Mouse (Mus musculus) hindbrain, embryonic 14.5 days (tissue): ENCODE measurements around the gene Ech1. TPM values are rescaled to one million over a fixed set of nuclear protein-coding genes. Genes with fewer than 3 reads are reported as not detected.

Experiments
- ATAC-seq: fragments of 200-750 bp; cut with Nextera tagmentation; 2 replicates; pipeline ENCODE4 v1.8.0; 2017; ENCODE audit warnings: moderate number of reproducible peaks, mild to moderate bottlenecking, moderate TSS enrichment, moderate library complexity; ENCODE audit not compliant: low FRiP score
- DNase-seq: peaks from one replicate; pipeline ENCODE4 v3.0.0-alpha.2; 2015; ENCODE audit warnings: low spot score
- H3K27ac ChIP-seq: fragments of 300-500 bp; sonication (generic); 2 replicates; pipeline ENCODE4 v1.5.1; 2014; ENCODE audit warnings: mild to moderate bottlenecking, moderate library complexity
- H3K27me3 ChIP-seq: fragments of 300-500 bp; sonication (generic); 2 replicates; pipeline ENCODE4 v1.6.1; 2014; ENCODE audit warnings: mild to moderate bottlenecking, low read length, mixed read lengths; ENCODE audit not compliant: control insufficient read depth, insufficient read depth
- H3K36me3 ChIP-seq: fragments of 300-500 bp; sonication (generic); replicated peaks from 2 replicates; pipeline ENCODE4 v1.6.1; 2014; ENCODE audit not compliant: control insufficient read depth, insufficient read depth
- H3K4me1 ChIP-seq: fragments of 300-500 bp; sonication (generic); replicated peaks from 2 replicates; pipeline ENCODE4 v1.6.1; 2014; ENCODE audit warnings: antibody characterized with exemption, low read length, mixed read lengths; ENCODE audit not compliant: control insufficient read depth, insufficient read depth
- H3K4me2 ChIP-seq: fragments of 300-500 bp; sonication (generic); replicated peaks from 2 replicates; pipeline ENCODE4 v1.6.1; 2014; ENCODE audit warnings: mild to moderate bottlenecking, moderate library complexity
- H3K4me3 ChIP-seq: fragments of 300-500 bp; sonication (generic); replicated peaks from 2 replicates; pipeline ENCODE4 v1.5.1; 2014; ENCODE audit warnings: mild to moderate bottlenecking, low read length
- H3K9ac ChIP-seq: fragments of 300-500 bp; sonication (generic); 2 replicates; pipeline ENCODE4 v1.6.1; 2014
- H3K9me3 ChIP-seq: fragments of 300-500 bp; sonication (generic); 2 replicates; pipeline ENCODE4 v1.6.1; 2016; ENCODE audit warnings: low read length; ENCODE audit not compliant: control insufficient read depth
- WGBS: fragments of 180-500 bp; shearing (Covaris S2); extraction: QIAGEN DNeasy Blood & Tissue Kit; methylation state at CpG from one replicate; pipeline ENCODE4 v1.1.7; 2014; 5-methylcytosine and 5-hydroxymethylcytosine counted together
- polyA plus RNA-seq: library from polyadenylated mRNA; unstranded; fragments of >200 nt; fragmentation: Nextera tagmentation; extraction: Ambion mirVana; gene quantifications from 2 replicates; pipeline ENCODE4 v1.2.1, GENCODE M21; 2014

Ech1 gene
- 92.6 and 99.0 TPM in 2 replicates for polyA plus RNA-seq

DNA sequence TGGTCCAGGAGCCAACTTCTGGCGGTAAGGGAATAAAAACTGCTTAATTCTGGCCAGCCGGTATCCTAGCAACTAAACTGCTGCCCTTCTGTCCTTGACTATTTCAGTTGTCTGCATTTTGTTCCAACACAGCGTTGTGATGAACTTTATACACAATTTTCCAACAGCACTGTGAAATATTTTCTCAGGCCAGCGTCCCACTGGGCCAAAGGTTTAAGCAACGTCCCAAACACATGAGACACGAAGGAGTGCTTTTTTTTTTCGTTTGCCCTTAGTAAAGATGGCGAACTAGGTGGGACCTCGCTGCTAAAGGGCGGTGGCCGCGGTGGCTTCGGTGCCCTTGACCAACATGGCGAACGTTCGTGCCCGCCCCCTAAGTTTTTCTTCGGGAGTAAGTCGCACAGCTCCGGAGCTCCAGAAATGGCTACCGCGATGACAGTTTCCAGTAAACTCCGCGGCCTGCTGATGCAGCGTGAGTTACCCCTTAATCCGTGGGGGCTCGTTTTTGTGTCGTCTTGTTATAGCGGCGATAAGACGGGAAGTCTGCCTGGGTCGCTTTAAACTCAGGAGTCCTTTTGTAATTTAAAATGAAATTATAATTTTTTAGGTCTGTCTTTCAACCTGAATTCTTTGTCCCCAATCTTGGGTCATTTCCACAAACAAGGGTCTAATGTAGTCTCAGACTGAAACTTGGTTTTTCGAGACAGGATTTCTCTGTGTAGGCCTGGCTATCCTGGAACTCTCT is at the start of gene Ech1:
Ech1 (plus strand) TSS at position 277 of the 745 bp plus-strand sequence.
- Histone ChIP-seq H3K27me3 (no peaks in the 10 kb centered on the region), H3K4me1 (peaks cover 12% of the 10 kb centered on the region), H3K4me2 (peak within 1 kb of the TSS; percentile 62), H3K9me3 (no peaks in the 10 kb centered on the region), H3K4me3 (peak within 1 kb of the TSS; percentile 43), H3K9ac (peak within 1 kb of the TSS; percentile 68), H3K36me3 (peaks cover 40% of the 10 kb centered on the region), H3K27ac (peak within 1 kb of the TSS; percentile 76)
- peak; percentile 93 for DNase-seq
- 3% methylated on average over 33 of the region's 33 CpGs for WGBS
- ATAC-seq, result peak; percentile 81

DNA sequence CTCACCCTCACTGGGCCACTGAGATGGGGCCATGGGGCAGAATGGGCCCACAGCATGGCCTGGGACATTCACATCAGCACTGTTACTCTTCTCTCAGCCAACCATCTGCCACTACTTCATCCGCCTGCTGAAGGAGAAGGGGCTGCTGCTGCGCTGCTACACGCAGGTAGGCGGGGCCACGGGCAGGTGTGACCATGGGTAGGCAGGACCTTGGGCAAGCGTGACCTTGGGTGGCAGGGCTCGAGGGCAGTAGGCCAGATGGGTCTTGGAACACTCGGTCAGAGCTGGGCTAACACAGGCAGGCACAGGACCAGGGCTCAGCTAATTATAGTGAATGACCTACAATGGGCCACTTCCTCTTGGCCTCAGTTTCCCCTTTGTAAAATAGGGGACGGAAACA is 46.2 kb upstream of the Ech1 start:
- WGBS, result 92% methylated on average over 9 of the region's 9 CpGs
- Histone ChIP-seq H3K27me3 (no peaks in the 10 kb centered on the region), H3K4me2 (no peak overlapping the region), H3K9me3 (no peaks in the 10 kb centered on the region), H3K27ac (no peak overlapping the region), H3K4me3 (no peak overlapping the region), H3K9ac (no peak overlapping the region), H3K4me1 (0 out of 2 replicates have a peak, but pooled peaks cover 5% of the 10 kb centered on the region), H3K36me3 (peaks cover 28% of the 10 kb centered on the region)
- no peak for DNase-seq
- ATAC-seq, result no peak

DNA sequence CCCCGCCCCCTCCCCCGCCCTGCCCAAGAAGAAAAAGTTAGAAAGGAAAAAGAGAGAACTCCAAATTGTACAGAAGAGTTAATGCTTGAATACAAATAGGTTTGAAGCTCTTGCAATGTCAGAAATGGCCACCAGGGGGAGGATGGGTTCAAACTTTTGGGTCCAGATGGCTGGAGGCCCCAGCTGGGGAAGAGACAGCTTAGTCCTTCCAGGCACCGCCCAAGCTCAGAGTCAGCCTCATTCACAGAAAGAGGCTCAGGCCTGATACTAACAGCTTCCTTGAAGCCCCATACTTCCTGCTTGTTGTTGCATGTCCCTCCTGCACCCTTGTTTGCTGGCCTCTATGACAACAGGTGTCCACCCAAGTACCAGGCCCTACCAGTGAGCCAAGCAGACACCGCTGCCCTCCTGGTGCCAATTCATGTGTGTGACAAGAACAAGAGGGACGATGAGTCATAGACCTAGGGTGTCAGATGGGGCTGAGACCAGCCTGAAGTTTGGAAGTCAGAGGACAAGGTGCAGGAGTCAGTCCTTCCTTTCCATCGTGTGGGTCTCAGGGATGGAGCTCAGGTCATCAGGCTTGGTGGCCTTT is 44.9 kb upstream of the Ech1 start:
- Histone ChIP-seq H3K36me3 (peaks cover 34% of the 10 kb centered on the region), H3K27me3 (no peaks in the 10 kb centered on the region), H3K4me3 (no peak overlapping the region), H3K9ac (no peak overlapping the region), H3K4me1 (no peaks in the 10 kb centered on the region), H3K9me3 (no peaks in the 10 kb centered on the region), H3K4me2 (no peak overlapping the region), H3K27ac (no peak overlapping the region)
- DNase-seq (peak; percentile 93), ATAC-seq (peak; percentile 65; the same call in 1 of the 2 replicates)
- 46% methylated on average over 6 of the region's 6 CpGs for WGBS

DNA sequence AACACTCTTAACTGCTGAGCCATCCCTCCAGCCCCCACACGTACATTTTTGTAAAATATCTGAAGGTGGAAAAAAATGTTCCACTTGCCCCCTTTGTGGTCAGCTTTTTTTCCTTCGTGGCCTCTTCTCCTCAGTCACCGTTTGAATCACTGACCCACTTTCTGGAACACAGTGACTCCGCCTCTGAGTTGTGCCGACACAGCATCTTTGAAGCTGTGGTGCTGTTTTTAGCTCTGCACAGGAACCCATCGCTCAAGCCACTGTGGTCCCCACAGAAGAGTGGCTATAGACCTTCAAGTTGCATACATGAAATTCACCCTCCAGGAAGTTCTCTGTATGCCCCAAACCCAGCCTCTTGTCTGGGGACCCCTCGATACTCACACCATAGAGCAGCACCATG is 44.2 kb upstream of the Ech1 start:
- Histone ChIP-seq H3K27ac (no peak overlapping the region), H3K9ac (no peak overlapping the region), H3K4me2 (no peak overlapping the region), H3K9me3 (no peaks in the 10 kb centered on the region), H3K4me1 (no peaks in the 10 kb centered on the region), H3K4me3 (no peak overlapping the region), H3K27me3 (no peaks in the 10 kb centered on the region), H3K36me3 (peaks cover 35% of the 10 kb centered on the region)
- ATAC-seq (no peak), DNase-seq (no peak)
- 91% methylated on average over 7 of the region's 7 CpGs for WGBS

DNA sequence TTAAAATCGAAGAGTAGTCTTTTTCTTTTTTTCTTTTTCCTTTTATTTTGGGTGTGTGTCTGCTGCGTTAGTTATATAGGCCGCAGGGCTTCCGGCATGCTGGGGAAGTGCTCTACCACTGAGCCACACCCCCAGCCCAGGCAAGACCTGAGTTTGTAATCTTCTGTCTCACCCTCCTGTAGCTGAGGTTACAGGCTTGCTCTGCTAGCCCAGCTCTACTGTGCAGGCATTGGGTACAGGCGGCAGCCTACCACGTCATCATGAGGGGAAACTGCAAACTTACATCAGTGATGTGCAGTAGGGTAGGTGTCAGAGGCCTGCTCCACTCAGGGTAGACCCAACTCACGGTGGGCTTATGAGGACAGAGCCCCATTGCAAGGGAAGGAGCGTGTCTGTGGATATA is 43.8 kb upstream of the Ech1 start:
- ATAC-seq, result no peak
- no peaks in the 10 kb centered on the region for H3K4me1 ChIP-seq
- 90% methylated on average over 8 of the region's 8 CpGs for WGBS
- H3K27ac ChIP-seq, result no peak overlapping the region
- H3K4me3 ChIP-seq, result no peak overlapping the region
- no peaks in the 10 kb centered on the region for H3K27me3 ChIP-seq
- H3K4me2 ChIP-seq, result no peak overlapping the region
- no peak for DNase-seq
- no peaks in the 10 kb centered on the region for H3K9me3 ChIP-seq
- H3K36me3 ChIP-seq, result peaks cover 39% of the 10 kb centered on the region
- H3K9ac ChIP-seq, result no peak overlapping the region

DNA sequence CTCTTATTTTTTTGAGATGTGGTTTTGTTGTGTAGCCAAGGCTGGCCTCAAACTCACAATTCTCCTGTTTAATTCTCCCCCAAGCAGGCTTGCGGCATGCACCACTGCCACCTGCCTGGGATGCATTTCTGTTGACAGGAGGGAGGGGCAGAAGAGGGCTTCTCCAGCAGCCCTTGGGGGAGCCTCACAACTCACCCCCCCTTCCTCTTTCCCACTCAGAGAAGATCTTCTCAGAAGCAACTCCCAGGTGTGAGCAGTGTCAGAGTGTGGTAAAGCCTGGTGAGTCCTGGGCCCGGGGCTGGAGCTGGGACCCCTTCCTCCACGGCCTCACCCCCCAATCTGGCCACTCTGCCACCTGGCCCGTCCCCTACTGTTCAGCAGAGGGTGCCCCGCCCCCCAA is 39.9 kb upstream of the Ech1 start:
- no peak overlapping the region for H3K27ac ChIP-seq
- no peak for DNase-seq

DNA sequence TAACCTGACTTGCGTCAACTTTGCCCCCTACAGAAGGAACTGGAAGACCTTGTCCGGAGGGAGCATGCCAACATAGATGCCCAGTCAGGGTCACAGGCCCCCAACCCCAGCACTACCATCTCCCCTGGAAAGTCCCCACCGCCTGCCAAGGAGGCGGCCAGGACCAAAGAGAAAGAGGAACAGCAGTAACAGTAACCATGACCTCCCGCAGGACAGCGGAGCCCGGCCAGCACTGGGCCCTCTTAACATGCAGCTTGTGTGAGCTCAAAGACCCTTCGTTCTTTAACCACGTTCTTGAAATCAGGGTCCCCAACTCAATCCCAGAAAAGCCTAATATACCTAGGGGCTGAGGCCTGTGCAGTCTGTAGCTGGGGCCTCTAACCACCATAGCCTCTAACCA is 37.1 kb upstream of the Ech1 start:
- no peaks in the 10 kb centered on the region for H3K9me3 ChIP-seq
- WGBS, result 95% methylated on average over 9 of the region's 9 CpGs
- DNase-seq (no peak), ATAC-seq (no peak)
- no peaks in the 10 kb centered on the region for H3K27me3 ChIP-seq
- no peak overlapping the region for H3K9ac ChIP-seq
- no peak overlapping the region for H3K4me2 ChIP-seq
- peaks cover 27% of the 10 kb centered on the region for H3K36me3 ChIP-seq
- H3K4me1 ChIP-seq, result no peaks in the 10 kb centered on the region
- no peak overlapping the region for H3K4me3 ChIP-seq
- H3K27ac ChIP-seq, result no peak overlapping the region

More for the DNA sequence above, 39.9 kb upstream of the Ech1 start:
- Histone ChIP-seq H3K9ac (no peak overlapping the region), H3K4me2 (no peak overlapping the region), H3K4me3 (no peak overlapping the region), H3K4me1 (no peaks in the 10 kb centered on the region), H3K27me3 (no peaks in the 10 kb centered on the region), H3K36me3 (peaks cover 31% of the 10 kb centered on the region), H3K9me3 (no peaks in the 10 kb centered on the region)
- 78% methylated on average over 5 of the region's 5 CpGs for WGBS
- no peak for ATAC-seq

DNA sequence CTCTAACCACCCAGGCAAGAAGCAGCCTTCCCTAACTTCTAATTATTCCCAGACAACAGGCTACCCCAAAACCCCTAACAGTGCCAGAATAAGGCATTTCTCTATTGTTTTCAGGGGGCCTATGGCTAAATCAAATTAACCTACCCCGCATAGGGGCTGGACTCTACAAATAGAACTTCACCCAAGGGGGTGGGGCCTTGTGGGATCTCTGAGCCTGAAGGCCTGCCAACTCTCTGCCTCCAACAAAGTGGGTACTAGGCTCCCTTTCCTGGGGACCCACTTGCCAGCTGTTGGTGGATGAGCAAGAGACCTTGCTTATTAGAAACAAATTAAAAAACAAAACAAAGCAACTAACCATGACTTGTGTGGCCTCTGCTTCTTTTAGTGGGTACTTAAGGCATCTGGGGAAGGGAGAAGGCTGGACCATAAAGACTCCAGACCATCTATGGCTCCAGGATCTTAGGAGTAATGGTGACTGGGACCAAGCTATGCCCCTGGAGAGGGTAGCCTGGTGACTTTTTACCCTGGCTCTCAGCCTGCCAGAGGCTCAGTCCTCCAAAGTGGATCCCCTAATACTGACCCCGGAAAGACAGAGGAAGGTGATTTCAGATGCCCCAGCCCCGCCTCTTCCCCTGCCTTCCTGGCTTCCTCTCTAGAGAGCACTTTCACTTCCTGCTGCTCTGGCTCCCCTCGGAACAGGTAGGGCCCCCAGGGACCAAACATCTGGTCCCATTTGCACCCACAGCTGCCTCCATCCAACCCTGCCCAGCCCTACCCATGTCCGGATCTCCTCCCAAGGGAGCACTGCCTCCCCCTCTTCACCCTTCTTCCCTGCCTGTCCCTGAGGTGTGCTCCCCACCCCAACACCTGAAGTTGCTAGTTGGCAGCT is 36.5 kb upstream of the Ech1 start, which contains the start of gene Rinl:
Rinl (plus strand) TSS at position 663 of the 889 bp plus-strand sequence.
- H3K9me3 ChIP-seq, result no peaks in the 10 kb centered on the region
- H3K9ac ChIP-seq, result no peak within 1 kb of the TSS
- no peak for DNase-seq
- H3K4me2 ChIP-seq, result no peak within 1 kb of the TSS
- no peaks in the 10 kb centered on the region for H3K27me3 ChIP-seq
- H3K4me3 ChIP-seq, result no peak within 1 kb of the TSS
- peaks cover 21% of the 10 kb centered on the region for H3K36me3 ChIP-seq
- ATAC-seq, result no peak
- 86% methylated on average over 5 of the region's 5 CpGs for WGBS
- H3K4me1 ChIP-seq, result no peaks in the 10 kb centered on the region
- no peak within 1 kb of the TSS for H3K27ac ChIP-seq

DNA sequence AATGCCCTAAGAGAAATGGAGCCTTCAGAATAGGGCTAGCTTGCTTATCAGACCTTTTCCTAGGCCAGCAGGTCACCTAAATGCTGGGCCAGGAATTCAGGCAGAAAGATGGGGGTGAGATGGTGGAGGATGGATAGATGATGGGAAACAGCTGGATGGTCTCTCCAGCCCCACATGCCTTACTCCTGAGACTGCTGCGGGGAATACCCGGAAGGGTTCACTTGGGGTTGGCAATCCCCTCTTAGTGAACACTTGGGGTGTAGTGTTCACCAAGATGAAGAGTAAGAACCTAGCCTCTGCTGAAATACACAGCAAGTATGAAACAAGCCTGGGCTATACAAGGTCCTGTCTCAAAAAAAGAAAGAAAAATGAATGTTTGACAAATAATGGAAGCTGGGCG is 35.8 kb upstream of the Ech1 start:
- DNase-seq (no peak), ATAC-seq (no peak)
- Histone ChIP-seq H3K9me3 (no peaks in the 10 kb centered on the region), H3K4me1 (no peaks in the 10 kb centered on the region), H3K36me3 (peaks cover 14% of the 10 kb centered on the region), H3K27ac (no peak overlapping the region), H3K27me3 (no peaks in the 10 kb centered on the region), H3K9ac (no peak overlapping the region), H3K4me2 (no peak overlapping the region), H3K4me3 (no peak overlapping the region)
- 81% methylated on average over 3 of the region's 3 CpGs for WGBS
